Mouse (Mus musculus): ENCODE measurements around the gene Olfr1489. TPM values are rescaled to one million over a fixed set of nuclear protein-coding genes. Genes with fewer than 3 reads are reported as not detected.
"Not testable (repeated sequence)": the region's sequence is repeated elsewhere in the genome, so short reads cannot be mapped to it uniquely, and the experiment has no call there.

The Olfr1489 gene
- polyA plus RNA-seq (2015; fragmentation: Nextera tagmentation; extraction: Ambion mirVana) = not detected in 2 replicates

GRCm38 (mm10) chr19:13631321-13631720 is at the start of gene Olfr1489:
Gene Olfr1489 (plus strand): TSS chr19:13631621.
- no peak within 1 kb of the TSS for H3K9ac ChIP-seq (replicated peaks; ENCODE audit: low read depth)
- DNase-seq (ENCODE audit: low spot score) (no peak), ATAC-seq (no peak)
- no peaks in the 10 kb centered on the region for H3K27me3 ChIP-seq (replicated peaks; ENCODE audit: insufficient read depth, low read length)
- no peak for TF ChIP-seq CTCF (IDR thresholded peaks at IDR 0.05)
- TF ChIP-seq EP300 (IDR thresholded peaks at IDR 0.05) = no peak
- 80% methylated on average over 1 of the region's 1 CpGs for WGBS
- no peaks in the 10 kb centered on the region for H3K4me1 ChIP-seq (ENCODE audit: insufficient read depth, low read depth, low read length)
- H3K4me2 ChIP-seq (replicated peaks; ENCODE audit: low read depth, low read length) = no peak within 1 kb of the TSS
- no peaks in the 10 kb centered on the region for H3K9me3 ChIP-seq (ENCODE audit: low read length)
- no peak within 1 kb of the TSS for H3K27ac ChIP-seq (ENCODE audit: low read length)
- H3K36me3 ChIP-seq (ENCODE audit: insufficient read depth, low read length) = no peaks in the 10 kb centered on the region
- H3K4me3 ChIP-seq (ENCODE audit: low read depth, low read length) = no peak within 1 kb of the TSS

DNA sequence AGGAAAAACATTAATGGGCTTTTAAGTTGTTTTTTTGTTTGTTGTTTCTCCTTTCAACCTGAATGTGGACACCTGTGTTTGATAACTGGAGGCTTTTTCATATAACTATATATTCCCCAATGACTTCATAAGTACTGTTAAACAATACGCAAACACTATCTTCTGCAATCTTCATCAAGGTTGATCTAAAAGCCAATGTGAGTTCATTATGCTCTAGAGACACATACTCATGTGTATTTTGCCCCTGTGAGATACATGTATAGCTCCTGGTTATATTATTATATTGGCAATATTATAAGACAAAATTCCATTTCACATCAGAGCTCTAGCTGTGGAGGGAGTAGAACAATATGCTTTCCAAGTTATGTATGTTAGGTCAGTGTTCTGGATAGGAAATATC is 48.2 kb upstream of the Olfr1489 start, which contains the start of gene Olfr1484:
Gene Olfr1484 (plus strand): TSS at position 301 of the 400 bp plus-strand sequence.
- ATAC-seq (no peak), DNase-seq (ENCODE audit: low spot score) (no peak)
- Histone ChIP-seq H3K27ac (ENCODE audit: low read length) (no peak within 1 kb of the TSS), H3K4me3 (ENCODE audit: low read depth, low read length) (no peak within 1 kb of the TSS), H3K9ac (replicated peaks; ENCODE audit: low read depth) (no peak within 1 kb of the TSS), H3K9me3 (ENCODE audit: low read length) (no peaks in the 10 kb centered on the region), H3K4me2 (replicated peaks; ENCODE audit: low read depth, low read length) (no peak within 1 kb of the TSS), H3K27me3 (replicated peaks; ENCODE audit: insufficient read depth, low read length) (no peaks in the 10 kb centered on the region), H3K36me3 (ENCODE audit: insufficient read depth, low read length) (no peaks in the 10 kb centered on the region), H3K4me1 (ENCODE audit: insufficient read depth, low read depth, low read length) (no peaks in the 10 kb centered on the region)
- no peak for TF ChIP-seq CTCF (IDR thresholded peaks at IDR 0.05)
- no peak for TF ChIP-seq EP300 (IDR thresholded peaks at IDR 0.05)
- 84% methylated on average over 1 of the region's 1 CpGs for WGBS

GRCm38 (mm10) chr19:13617075-13617474 is 14.3 kb upstream of the Olfr1489 start, which contains the start of gene Olfr1487:
Gene Olfr1487 (plus strand): TSS chr19:13617375.
- not testable (repeated sequence) for H3K4me1 ChIP-seq (ENCODE audit: insufficient read depth, low read depth, low read length); H3K27ac ChIP-seq (ENCODE audit: low read length); H3K4me3 ChIP-seq (ENCODE audit: low read depth, low read length); H3K27me3 ChIP-seq (replicated peaks; ENCODE audit: insufficient read depth, low read length); H3K9ac ChIP-seq (replicated peaks; ENCODE audit: low read depth); DNase-seq (ENCODE audit: low spot score); ATAC-seq; H3K9me3 ChIP-seq (ENCODE audit: low read length); H3K36me3 ChIP-seq (ENCODE audit: insufficient read depth, low read length); H3K4me2 ChIP-seq (replicated peaks; ENCODE audit: low read depth, low read length)
- 80% methylated on average over 2 of the region's 2 CpGs for WGBS

DNA sequence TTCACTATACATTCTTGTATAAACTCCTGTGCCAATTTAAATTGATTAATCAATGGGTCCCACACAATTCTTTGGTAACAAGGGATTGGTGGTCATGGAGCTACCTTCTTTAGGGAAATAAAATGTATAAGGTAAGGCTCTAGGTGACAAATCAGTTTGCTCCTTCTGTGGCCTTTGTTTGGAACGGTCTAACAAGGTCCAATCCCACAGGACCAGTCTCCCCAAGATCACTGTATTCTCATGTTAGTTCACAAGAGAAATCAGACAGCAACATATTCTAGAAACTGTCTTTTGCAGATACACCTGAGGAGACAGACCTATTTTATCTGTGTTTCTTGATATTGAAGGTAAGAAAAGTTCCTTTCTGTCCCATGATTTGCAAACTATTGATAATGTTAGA is 19.4 kb downstream of the Olfr1489 start, which contains the start of gene Olfr1490:
Gene Olfr1490 (plus strand): TSS at position 301 of the 400 bp plus-strand sequence.
- Histone ChIP-seq H3K27me3 (replicated peaks; ENCODE audit: insufficient read depth, low read length) (no peaks in the 10 kb centered on the region), H3K4me1 (ENCODE audit: insufficient read depth, low read depth, low read length) (no peaks in the 10 kb centered on the region), H3K9me3 (ENCODE audit: low read length) (no peaks in the 10 kb centered on the region), H3K9ac (replicated peaks; ENCODE audit: low read depth) (no peak within 1 kb of the TSS), H3K27ac (ENCODE audit: low read length) (no peak within 1 kb of the TSS), H3K36me3 (ENCODE audit: insufficient read depth, low read length) (no peaks in the 10 kb centered on the region), H3K4me3 (ENCODE audit: low read depth, low read length) (no peak within 1 kb of the TSS), H3K4me2 (replicated peaks; ENCODE audit: low read depth, low read length) (no peak within 1 kb of the TSS)
- 56% methylated on average over 1 of the region's 1 CpGs for WGBS
- TF ChIP-seq CTCF (IDR thresholded peaks at IDR 0.05) = no peak
- TF ChIP-seq EP300 (IDR thresholded peaks at IDR 0.05) = no peak
- DNase-seq (ENCODE audit: low spot score) (no peak), ATAC-seq (no peak)

Small RNA genes lying within 50 kb of the gene (microRNA-seq; reads per million reads assigned to microRNA genes)
- not detected for gene Gm22323
- not detected for gene Gm23931

Other genes with a start within 250 kb of the Olfr1489 start
- not detected in 2 replicates for gene Olfr1469, start 223.8 kb upstream of the Olfr1489 start, polyA plus RNA-seq (2015; fragmentation: Nextera tagmentation; extraction: Ambion mirVana)
- not detected in 2 replicates for gene Olfr1471, start 188.2 kb upstream of the Olfr1489 start, polyA plus RNA-seq (2015; fragmentation: Nextera tagmentation; extraction: Ambion mirVana)
- gene Olfr1472, start 175.5 kb upstream of the Olfr1489 start, polyA plus RNA-seq (2015; fragmentation: Nextera tagmentation; extraction: Ambion mirVana) = not detected in 2 replicates
- not detected in 2 replicates for gene Olfr1474, start 162.1 kb upstream of the Olfr1489 start, polyA plus RNA-seq (2015; fragmentation: Nextera tagmentation; extraction: Ambion mirVana)
- not detected in 2 replicates for gene Olfr1475, start 151.4 kb upstream of the Olfr1489 start, polyA plus RNA-seq (2015; fragmentation: Nextera tagmentation; extraction: Ambion mirVana)
- gene Olfr1477, start 131.1 kb upstream of the Olfr1489 start, polyA plus RNA-seq (2015; fragmentation: Nextera tagmentation; extraction: Ambion mirVana) = not detected in 2 replicates
- gene Olfr1480, start 103.7 kb upstream of the Olfr1489 start, polyA plus RNA-seq (2015; fragmentation: Nextera tagmentation; extraction: Ambion mirVana) = not detected in 2 replicates
- gene Olfr1484, start 48.1 kb upstream of the Olfr1489 start, polyA plus RNA-seq (2015; fragmentation: Nextera tagmentation; extraction: Ambion mirVana) = not detected in 2 replicates
- gene Olfr1487, start 14.2 kb upstream of the Olfr1489 start, polyA plus RNA-seq (2015; fragmentation: Nextera tagmentation; extraction: Ambion mirVana) = not detected in 2 replicates
- gene Olfr1490, start 19.5 kb downstream of the Olfr1489 start, polyA plus RNA-seq (2015; fragmentation: Nextera tagmentation; extraction: Ambion mirVana) = not detected in 2 replicates
- gene Olfr1491, start 65.6 kb downstream of the Olfr1489 start, polyA plus RNA-seq (2015; fragmentation: Nextera tagmentation; extraction: Ambion mirVana) = not detected in 2 replicates
- not detected in 2 replicates for gene Olfr1493-ps1, start 91.7 kb downstream of the Olfr1489 start, polyA plus RNA-seq (2015; fragmentation: Nextera tagmentation; extraction: Ambion mirVana)
- gene Olfr1494, start 108.1 kb downstream of the Olfr1489 start, polyA plus RNA-seq (2015; fragmentation: Nextera tagmentation; extraction: Ambion mirVana) = not detected in 2 replicates
- not detected in 2 replicates for gene Olfr1495, start 133.0 kb downstream of the Olfr1489 start, polyA plus RNA-seq (2015; fragmentation: Nextera tagmentation; extraction: Ambion mirVana)
- gene Olfr1496, start 146.3 kb downstream of the Olfr1489 start, polyA plus RNA-seq (2015; fragmentation: Nextera tagmentation; extraction: Ambion mirVana) = not detected in 2 replicates
- not detected in 2 replicates for gene Olfr1497, start 166.6 kb downstream of the Olfr1489 start, polyA plus RNA-seq (2015; fragmentation: Nextera tagmentation; extraction: Ambion mirVana)
- not detected in 2 replicates for gene Olfr1499, start 187.8 kb downstream of the Olfr1489 start, polyA plus RNA-seq (2015; fragmentation: Nextera tagmentation; extraction: Ambion mirVana)
- not detected in 2 replicates for gene Olfr1500, start 198.9 kb downstream of the Olfr1489 start, polyA plus RNA-seq (2015; fragmentation: Nextera tagmentation; extraction: Ambion mirVana)
- gene Olfr1501, start 219.1 kb downstream of the Olfr1489 start, polyA plus RNA-seq (2015; fragmentation: Nextera tagmentation; extraction: Ambion mirVana) = not detected in 2 replicates
- gene Olfr1502, start 230.2 kb downstream of the Olfr1489 start, polyA plus RNA-seq (2015; fragmentation: Nextera tagmentation; extraction: Ambion mirVana) = not detected in 2 replicates